Mouse (Mus musculus) frontal cortex, adult (tissue): ENCODE data around the gene Cacna1s.

Source experiments
- ATAC-seq: cut with Nextera tagmentation; 2 replicates; pipeline ENCODE4 v1.9.2; 2017; ENCODE audit warnings: mild to moderate bottlenecking, moderate library complexity, mixed read lengths; ENCODE audit not compliant: low TSS enrichment

The Cacna1s gene

DNA sequence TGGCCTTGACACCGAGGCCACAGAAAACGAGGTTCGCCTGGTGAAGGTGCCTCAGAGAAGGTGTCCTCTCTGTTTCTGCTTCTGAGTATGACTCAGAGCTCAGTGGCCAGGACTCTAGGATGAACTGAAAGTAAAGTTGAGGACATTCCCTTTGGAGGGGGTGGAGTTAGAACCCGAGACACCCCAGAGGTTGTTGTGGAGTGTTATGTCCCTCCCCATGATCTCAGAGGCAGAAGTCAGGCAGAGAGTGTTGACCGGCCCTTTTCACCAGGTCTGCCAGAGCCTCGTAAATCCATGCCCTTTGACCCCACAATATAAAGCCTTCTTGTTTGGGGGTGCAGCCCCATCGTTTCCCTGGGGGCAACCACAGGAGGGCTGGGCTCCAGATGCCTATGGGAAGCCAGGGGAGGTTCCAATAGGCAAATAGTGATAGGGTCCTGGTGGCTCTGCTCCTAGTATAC lies 84.6 kb downstream of the Cacna1s start:
- no peak for ATAC-seq

DNA sequence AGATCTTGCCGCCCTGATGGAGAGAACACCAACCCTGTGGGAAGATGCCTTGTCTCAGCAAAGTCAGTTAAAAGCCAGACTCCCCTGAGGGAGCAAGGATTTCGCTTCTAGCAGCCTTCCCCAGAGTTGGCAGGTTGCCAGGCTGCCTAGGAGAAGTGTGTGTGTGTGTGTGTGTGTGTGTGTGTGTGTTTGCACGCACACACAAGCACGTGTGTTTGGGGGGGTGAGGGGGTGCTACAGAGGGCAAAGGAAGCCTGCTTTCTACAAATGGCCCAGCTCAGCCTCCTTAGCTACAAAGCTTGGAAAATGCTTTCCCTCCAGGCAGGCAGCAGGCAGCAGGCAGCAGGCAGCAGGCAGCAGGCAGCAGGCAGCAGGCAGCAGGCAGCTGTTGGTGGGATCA lies 85.0 kb downstream of the Cacna1s start:
- ATAC-seq: no peak

DNA sequence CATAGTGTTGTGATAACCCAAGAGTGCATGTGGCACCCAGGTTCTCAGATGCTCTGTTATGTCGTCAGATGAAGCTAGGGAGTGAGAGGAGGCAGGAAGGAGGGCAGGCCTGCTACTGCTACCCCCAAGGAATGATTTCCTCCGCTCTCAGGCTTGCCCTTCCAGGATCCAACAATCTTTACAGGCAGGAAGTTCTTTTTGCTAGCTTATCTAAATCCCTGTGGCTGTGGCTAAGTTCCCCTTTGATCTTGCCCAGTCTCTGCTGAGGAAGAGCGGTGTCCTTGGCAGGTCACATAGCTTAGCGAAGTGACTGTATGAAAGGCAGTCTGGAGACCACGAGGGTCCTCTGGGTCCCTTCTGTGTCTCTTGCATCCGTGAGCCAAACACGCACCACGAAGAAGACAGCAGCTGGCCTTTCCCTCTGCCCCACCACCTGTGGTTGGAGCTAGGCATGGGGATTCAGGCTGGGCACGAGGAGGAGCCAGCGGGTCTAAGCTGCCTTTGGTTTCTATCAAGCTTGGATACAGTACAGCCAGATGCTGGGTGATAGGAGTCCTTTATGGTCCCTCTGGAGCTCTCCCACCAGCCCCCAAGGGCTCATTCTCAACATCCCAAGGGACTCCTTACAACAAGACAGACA lies 85.8 kb downstream of the Cacna1s start:
- no peak for ATAC-seq

DNA sequence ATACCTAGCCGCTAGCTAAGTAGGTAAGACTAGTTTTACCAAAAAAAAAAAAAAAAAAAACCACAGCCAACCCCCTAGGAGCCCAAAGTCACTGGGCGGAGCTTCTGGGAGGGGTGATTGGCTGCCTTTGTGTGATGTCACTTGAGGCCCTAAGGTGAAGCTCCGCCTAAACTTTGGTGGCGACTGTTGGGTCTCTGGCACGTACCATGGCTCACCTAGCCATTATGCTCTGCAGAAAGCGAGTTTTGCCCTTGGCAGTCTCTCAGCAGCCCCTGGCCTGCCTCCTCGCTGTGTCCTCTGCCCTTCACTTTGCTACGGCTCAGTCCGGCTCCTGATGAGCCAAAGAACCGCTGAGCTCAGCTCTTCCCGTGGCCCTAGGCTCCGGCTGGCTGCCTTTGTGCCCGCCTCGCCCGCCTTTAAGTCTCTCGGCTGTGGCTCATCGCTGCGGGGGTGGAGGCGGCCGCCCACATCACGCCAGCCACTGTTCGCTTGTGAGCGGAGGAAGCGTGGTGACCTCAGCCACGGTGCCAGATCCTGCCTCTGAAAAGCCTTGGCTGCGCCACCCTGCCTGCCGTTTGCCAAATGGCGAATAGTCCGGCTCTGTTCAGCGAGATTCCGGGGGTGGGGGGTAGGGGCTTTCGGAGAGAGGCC lies 87.6 kb downstream of the Cacna1s start:
- peak; percentile 21 for ATAC-seq

DNA sequence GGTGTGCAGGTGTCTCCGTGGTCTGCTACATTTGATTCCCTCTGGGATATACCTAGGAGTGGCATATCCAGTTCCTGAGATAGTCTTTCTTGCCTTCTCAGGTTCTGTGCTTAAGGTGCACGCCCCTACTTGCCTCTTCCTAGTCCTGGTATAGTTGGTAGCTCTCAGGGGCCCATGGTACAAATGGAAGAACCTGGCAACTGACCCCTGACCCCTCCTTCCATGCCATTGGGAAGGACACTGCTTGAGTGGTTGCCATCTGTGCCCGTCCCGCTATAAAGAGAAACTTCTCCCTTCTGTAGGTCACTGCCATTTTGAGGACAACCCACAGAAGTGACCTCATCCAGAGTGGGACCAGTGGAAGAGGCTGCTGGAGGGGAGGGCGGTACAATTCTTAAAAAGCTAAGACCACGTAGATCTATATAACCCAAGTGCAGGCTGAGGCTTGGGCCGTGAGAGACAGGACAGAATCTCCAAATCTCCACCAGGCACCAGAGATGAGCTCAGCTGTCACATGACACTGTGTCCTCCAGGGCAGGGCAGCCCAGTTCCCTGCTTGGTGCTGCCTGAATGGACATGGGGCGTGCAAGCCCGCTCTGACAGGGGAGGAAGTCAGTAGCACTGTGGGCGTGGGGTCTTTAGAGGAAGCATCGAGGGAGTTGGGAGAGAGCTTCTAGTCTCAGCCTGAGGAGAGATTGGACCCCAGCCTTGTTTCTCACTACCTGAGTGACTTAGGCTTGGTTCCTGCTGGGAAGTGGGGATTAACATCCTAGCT lies 88.8 kb downstream of the Cacna1s start:
- ATAC-seq: peak; percentile 3

DNA sequence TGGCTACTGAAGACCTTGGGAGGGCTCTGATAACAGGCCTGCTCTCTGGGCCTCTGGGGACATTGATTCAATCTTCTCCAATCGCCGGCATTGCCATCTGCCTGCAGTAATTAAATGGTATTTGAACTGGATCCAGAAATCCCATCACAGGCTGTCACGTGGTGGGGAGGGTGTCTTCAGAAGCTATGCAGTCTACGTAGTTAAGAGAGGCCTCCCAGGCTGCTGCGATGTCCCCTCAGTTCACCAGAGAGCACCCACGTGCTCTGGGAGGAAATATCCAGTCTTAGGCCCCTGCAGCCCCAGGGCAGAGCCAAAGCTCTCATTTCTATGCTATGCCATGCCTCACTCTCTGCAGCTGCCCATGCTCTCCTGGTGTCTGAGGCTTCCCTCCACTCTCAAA lies 89.8 kb downstream of the Cacna1s start:
- ATAC-seq: peak; percentile 14

DNA sequence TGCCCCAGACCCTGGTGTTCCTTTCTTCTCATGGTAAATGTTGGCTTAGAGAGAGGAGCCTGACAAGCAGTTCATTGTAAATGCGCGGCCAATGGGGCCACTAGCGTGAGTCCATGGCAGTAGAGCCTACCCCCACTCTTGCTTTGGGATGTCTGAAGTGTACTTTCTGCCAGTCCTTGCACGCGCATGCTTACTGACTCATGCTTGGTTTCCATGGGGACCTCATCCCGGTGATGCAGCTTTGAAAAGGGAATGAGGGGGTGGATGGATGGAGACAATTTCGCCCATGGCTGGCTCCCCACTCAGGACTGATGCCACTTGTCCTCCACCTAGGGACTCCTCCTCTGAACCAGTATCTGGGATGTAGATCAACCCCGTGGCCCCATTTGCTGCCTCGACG lies 91.0 kb downstream of the Cacna1s start:
- peak; percentile 60 for ATAC-seq

DNA sequence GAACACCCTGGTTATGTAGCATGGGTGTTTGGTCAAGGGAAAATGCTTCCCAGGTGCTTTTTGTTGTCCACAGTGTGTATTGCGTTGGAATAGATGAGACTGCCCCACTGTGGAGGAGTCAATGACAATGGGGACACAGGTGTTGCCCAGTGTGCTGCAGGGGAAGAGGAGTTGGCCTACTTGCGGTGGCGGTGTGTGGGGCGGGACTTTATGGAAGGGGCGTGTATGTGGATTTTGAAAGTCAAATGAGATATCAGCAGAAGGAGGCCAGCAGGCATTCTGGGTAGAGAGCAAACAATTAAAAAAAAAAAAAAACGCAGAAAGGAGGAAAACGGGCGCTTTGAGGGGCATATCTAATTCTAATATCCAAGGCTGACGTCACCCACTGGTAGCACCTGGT lies 97.2 kb downstream of the Cacna1s start:
- ATAC-seq: peak; percentile 6; the same call in 1 of the 2 replicates

DNA sequence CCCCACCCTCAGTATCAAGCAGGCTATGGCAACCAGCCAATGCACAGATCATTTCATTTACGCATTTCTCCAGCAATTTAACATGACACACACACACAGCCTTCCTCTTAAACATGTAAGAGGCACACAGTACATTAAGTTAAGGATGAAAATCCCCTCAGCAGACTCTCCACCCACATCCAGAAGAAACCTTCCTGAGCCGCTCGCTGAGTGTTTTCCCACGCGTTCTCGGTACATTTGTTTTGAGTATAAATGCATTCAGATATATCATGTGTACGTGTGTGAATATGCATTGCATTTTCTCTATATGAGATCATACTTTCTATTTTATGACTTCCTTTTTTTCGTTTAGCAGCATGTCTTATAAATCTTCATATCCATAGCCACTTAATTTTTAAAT lies 98.8 kb downstream of the Cacna1s start:
- peak; percentile 58 for ATAC-seq

DNA sequence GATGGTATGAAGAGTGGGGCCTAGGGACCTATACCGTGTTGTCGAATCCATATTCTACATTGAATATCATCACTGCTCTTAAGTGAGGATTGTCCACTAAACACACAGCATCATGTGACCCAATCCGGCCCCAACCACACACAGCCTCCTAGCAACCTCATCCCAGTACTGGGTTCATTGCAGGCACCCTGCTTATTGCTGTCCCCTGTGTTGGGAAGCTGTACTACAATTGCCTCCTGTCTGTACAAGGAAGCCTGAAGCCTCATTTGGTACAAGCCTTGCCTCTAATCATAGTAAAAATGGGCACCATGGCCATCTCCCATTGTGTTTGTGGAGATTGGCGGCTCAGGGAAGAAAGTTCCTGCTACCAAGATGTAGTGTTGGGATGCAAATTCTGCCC lies 103.8 kb downstream of the Cacna1s start:
- no peak for ATAC-seq

DNA sequence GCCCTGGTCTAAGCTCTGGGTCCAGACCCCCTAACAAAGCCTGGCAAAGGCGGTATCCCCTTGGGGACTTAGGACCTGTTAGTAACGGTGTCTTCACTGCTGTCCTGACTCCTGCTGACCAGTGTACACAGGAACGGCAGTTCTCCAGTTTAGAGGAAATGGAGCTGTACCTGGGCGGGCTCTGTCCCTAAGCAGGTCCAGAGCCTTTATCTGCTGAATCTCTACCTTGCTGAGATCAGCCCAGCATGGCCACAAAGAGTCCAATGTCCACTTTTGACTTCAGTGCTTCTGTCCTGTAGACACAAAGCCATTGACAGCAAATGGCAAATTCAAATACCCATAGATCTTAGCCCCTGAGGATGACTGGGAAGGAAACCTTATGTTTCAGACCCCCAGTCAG lies 104.4 kb downstream of the Cacna1s start:
- ATAC-seq: no peak

DNA sequence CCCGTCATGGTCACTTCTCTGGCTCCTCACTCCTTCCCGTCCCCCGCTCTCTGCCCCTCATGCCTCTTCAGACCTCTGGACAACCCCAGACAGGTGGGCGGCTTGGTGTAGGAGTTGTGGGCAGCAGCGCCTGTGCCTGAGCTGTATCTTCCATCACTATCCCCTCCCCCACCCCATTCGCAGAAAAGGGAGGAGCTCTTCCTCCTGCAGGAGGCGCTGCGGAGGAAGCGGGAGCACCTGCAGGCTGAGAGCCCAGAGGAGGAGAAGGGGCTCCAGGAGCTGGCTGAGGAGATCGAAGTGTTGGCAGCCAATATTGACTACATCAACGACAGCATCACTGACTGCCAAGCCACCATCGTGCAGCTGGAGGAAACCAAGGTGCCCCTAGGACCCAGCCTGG lies 107.3 kb downstream of the Cacna1s start:
- ATAC-seq: no peak

DNA sequence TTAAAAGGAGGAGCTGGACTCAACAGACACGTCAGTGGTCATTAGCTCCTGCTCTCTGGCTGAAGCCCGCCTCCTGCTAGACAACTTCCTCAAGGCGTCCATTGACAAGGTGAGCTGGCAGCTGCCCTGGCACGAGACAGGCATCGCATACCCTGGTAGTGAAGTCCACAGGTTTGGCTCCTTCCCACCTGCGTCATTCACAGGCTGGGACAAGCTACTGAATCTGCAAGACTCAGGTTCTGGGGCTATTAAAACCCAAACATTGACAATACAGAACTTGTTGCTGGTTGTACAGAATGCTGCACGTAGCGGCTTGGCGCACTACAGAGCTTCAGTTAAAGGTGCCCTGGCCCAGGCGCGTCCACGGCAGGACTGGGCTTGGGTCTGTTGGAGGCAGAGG lies 107.7 kb downstream of the Cacna1s start:
- ATAC-seq: no peak

DNA sequence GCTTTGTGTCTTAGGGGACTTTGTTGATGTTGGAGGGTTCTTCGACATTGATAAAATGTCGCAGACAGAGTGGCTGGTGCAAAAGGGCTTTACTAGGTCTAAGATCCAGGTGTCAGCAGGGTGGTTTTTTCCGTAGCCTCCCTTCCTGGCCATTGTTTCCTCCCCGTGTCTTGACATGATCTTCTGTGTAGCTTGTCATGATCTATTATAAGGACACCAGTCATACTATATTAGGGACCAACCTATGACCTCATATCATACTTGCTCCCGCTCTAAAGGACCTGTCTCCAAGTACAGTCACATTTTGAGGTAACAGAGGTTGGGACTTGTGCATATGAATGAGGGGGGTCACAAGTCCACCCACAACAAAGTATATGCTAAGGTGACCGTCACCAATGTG lies 108.4 kb downstream of the Cacna1s start:
- ATAC-seq: no peak

DNA sequence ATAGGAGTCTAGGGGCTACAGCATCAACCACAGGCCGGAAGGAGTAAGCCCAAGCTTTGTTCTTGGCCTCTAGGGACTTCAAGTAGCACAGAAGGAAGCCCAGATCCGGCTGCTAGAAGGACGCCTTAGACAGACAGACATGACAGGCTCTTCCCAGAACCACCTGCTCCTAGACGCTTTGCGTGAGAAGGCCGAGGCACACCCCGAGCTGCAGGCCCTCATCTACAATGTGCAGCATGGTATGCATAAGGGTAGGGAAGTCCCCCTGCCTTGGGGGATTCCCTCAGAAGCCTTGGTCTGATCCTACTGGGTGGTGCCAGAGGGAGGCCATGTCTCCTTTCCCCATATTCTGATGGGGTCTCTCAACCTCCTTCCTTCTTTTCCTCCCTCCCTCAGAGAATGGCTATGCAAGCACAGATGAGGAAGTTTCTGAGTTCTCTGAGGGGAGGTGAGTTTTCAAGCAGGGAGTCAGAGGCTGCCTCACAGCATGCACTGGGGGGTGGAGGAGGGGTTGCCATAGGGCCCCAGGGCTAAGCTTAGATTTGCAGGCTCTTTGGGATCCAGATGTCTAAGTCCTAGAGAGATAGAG lies 108.9 kb downstream of the Cacna1s start:
- no peak for ATAC-seq

DNA sequence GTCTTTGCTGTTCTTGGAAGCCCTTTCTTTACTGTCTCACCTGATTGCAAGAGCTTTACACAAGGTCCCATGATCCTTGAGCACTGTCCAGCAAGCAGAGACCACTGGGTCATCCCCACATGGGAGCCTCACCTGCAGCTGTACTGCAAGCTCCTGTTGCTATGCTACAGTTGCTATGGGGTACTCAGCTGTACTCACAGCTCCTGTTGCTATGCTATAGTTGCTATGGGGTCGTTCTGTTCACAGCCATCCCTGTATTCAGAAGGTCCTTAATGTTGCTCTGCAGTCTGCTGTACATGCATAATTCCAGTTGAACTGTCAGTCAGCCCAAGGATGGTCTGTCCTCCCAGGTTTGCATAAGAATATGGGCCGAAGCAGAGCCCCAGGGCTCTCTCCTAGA lies 112.9 kb downstream of the Cacna1s start:
- no peak for ATAC-seq

DNA sequence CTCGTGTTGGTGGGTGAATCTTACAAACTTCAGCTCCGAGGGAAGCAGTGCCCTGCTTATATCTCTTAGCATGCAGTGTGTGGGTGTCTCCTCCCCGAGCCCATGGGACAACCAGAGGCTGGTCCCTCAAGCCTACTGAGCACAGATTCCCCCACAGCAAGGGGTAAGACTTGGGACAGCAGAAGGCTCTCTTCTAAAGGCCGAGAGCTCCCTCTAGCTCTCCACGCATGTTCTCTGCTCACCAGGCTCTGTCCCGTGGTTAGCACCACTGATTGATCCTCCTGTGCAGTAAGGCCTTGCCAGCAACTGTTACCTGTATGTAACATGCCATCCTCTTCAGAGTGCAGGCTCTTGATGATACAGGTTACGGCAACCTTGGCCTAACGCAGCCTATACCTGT lies 115.1 kb downstream of the Cacna1s start:
- peak; percentile 67 for ATAC-seq
